Mouse (Mus musculus) hematopoietic stem cell, adult 5-6 weeks (primary cell): Measurements from ENCODE around the gene Gm48552. TPM values are rescaled to one million over a fixed set of nuclear protein-coding genes. Genes with fewer than 3 reads are reported as not detected.

Experiments used
- ATAC-seq, 2 experiments: fragments of 125-278 bp in 1 of 2; replicated peaks in 1 of 2; 2 replicates each; pipeline ENCODE4 v1.8.0; 2016 to 2017; ENCODE audit warnings: inconsistent platforms in 2 of 2, mild to moderate bottlenecking in 2 of 2, moderate number of reproducible peaks in 2 of 2, low read depth in 1 of 2, moderate TSS enrichment in 1 of 2; ENCODE audit not compliant: low FRiP score in 2 of 2, poor library complexity in 2 of 2, severe bottlenecking in 2 of 2, insufficient read depth in 1 of 2, low TSS enrichment in 1 of 2
- total RNA-seq: library from RNA; stranded (forward); fragments of 172-1452, 232-1000 nt; gene quantifications from 2 replicates; pipeline ENCODE4 v1.2.3, GENCODE M21; 2017

Gm48552 gene
- not detected in 2 replicates for total RNA-seq

GRCm38 (mm10) chr10:81388505-81389055 lies at the start of gene Gm48552:
Gene Gm48552 (plus strand): TSS chr10:81389005.
- ATAC-seq: no peak

GRCm38 (mm10) chr10:81340551-81341332 lies 48.1 kb upstream of the Gm48552 start:
- no peak for ATAC-seq

- peak; percentile 54 to 56; a peak in 3 of 4 replicates for ATAC-seq
Observed at GRCm38 (mm10) chr10:81341333-81341949, 47.4 kb upstream of the Gm48552 start.

GRCm38 (mm10) chr10:81342686-81343505 lies 45.9 kb upstream of the Gm48552 start, which contains the start of gene Gipc3:
Gene Gipc3 (minus strand): TSS chr10:81343266.
- no peak for ATAC-seq

- no peak for ATAC-seq
Observed at GRCm38 (mm10) chr10:81344421-81345161, 44.2 kb upstream of the Gm48552 start.

- no peak for ATAC-seq
Observed at GRCm38 (mm10) chr10:81345162-81345534, 43.7 kb upstream of the Gm48552 start.

GRCm38 (mm10) chr10:81346453-81347067 lies 42.2 kb upstream of the Gm48552 start:
- peak; percentile 51 to 58 for ATAC-seq

- peak; percentile 15 to 24; a peak in 1 of 4 replicates for ATAC-seq
Observed at GRCm38 (mm10) chr10:81349146-81349545, 39.7 kb upstream of the Gm48552 start.

- no peak for ATAC-seq
Observed at GRCm38 (mm10) chr10:81349961-81350350, 38.8 kb upstream of the Gm48552 start.

GRCm38 (mm10) chr10:81350351-81351063 lies 38.3 kb upstream of the Gm48552 start, which contains the start of gene Hmg20b:
Gene Hmg20b (minus strand): TSS chr10:81350480.
- ATAC-seq: peak; percentile 92 to 94

GRCm38 (mm10) chr10:81351678-81352291 lies 37.0 kb upstream of the Gm48552 start:
- ATAC-seq: no peak

- no peak for ATAC-seq
Observed at GRCm38 (mm10) chr10:81354738-81355477, 33.9 kb upstream of the Gm48552 start.

- ATAC-seq: no peak
Observed at GRCm38 (mm10) chr10:81355533-81355932, 33.3 kb upstream of the Gm48552 start.

- ATAC-seq: peak; percentile 66 to 72
Observed at GRCm38 (mm10) chr10:81356352-81356990, 32.3 kb upstream of the Gm48552 start.
